Mouse (Mus musculus) cortical plate, adult 2 months (tissue): ENCODE measurements around the gene Mycbp.

Experiments used
- CTCF ChIP-seq: fragments of 200-500 bp; IDR thresholded peaks from 2 replicates; pipeline ENCODE4 v1.5.1; 2011; ENCODE audit warnings: mild to moderate bottlenecking, control low read depth, low read length; ENCODE audit not compliant: insufficient read depth; ENCODE audit errors: extremely low read depth
- POLR2A ChIP-seq: fragments of 200-500 bp; IDR thresholded peaks from 2 replicates; pipeline ENCODE4 v1.6.1; 2011; ENCODE audit warnings: mild to moderate bottlenecking, low read length, control low read depth; ENCODE audit not compliant: insufficient read depth; ENCODE audit errors: extremely low read depth

DNA sequence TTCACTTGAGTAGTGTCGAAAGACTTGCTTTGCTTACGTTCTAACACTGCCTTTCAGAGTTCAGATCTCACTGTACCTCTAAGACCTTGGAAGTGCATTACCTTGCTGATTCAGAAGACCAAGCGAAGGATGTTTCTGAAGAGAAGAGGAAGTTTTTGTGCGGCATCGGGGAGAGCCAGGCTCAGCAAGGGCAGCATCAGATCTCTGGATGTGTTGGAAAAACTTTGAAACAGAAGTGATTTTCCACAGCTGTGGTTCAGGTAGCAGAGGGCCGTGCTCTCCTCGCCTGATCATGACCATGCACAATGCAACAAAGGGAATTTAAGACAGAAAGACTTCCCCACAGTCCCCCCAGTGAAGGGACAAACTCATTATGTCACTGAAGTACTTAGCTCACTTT lies 31.4 kb downstream of the Mycbp start:
- TF ChIP-seq CTCF (no peak), POLR2A (no peak)
